Comparison of ENCODE assay signal across 11 mouse cellular contexts in genomic region chr2:147710593-147711265, GRCm38 (mm10).
A peak's percentile ranks its signal among the peaks of the same experiment; 100 is the strongest.
DNase-seq lines count a peak whose midpoint lies in the region; ATAC-seq lines count a peak whose summit lies in the region.
"Had no signal": no experiment of that assay in that cellular context is flagged by ENCODE, and none has a peak within 500 bp of the region (broad histone marks: within the 10 kb centered on the region; RNA-seq: fewer than 3 reads in every experiment).

No protein-coding gene starts in this region.

- H3K36me3 ChIP-seq in hindbrain, embryonic 16.5 days (ENCODE audit: control insufficient read depth, insufficient read depth, low read length) = no peaks in the 10 kb centered on the region
- H3K36me3 ChIP-seq in hindbrain, embryonic 12.5 days = no peaks in the 10 kb centered on the region
- no peaks in the 10 kb centered on the region for H3K36me3 ChIP-seq in heart, embryonic 14.5 days (ENCODE audit: control insufficient read depth, insufficient read depth, low read length)

- no peaks in the 10 kb centered on the region for H3K27me3 ChIP-seq in hindbrain, embryonic 16.5 days (replicated peaks; ENCODE audit: control insufficient read depth, insufficient read depth, low read length)
- no peaks in the 10 kb centered on the region for H3K27me3 ChIP-seq in hindbrain, embryonic 12.5 days
- H3K27me3 ChIP-seq in heart, embryonic 14.5 days (ENCODE audit: control insufficient read depth, insufficient read depth, low read length) = no peaks in the 10 kb centered on the region; the same call in 1 of the 2 replicates
- H3K27me3 ChIP-seq: CH12.LX had no signal

- H3K27ac ChIP-seq in hindbrain, embryonic 16.5 days (ENCODE audit: low read depth, low read length) = no peak overlapping the region
- no peak overlapping the region for H3K27ac ChIP-seq in hindbrain, embryonic 12.5 days
- H3K27ac ChIP-seq in heart, embryonic 14.5 days (replicated peaks in 1 of 2; ENCODE audit: control insufficient read depth in 1 of 2, insufficient read depth in 1 of 2, low read depth in 2 of 2, low read length in 2 of 2) = peak overlapping the region; percentile 51 to 52
- H3K27ac ChIP-seq: macrophage had no signal

- peak; percentile 34 to 40 for DNase-seq in right cerebral cortex, postnatal 10 days (ENCODE audit: low spot score in 2 of 2)
- DNase-seq in right cerebral cortex, postnatal 14 days = no peak
- DNase-seq in thymus, postnatal 36 days = no peak
- DNase-seq in yolk sac, embryonic 10.5 days (ENCODE audit: low spot score) = no peak
- DNase-seq: kidney, postnatal 25 days had no signal

- peak; percentile 63; the same call in 1 of the 2 replicates for ATAC-seq in hindbrain, embryonic 16.5 days
- no peak for ATAC-seq in hindbrain, embryonic 12.5 days (ENCODE audit: low FRiP score)
- ATAC-seq in heart, embryonic 14.5 days (ENCODE audit: insufficient number of reproducible peaks, insufficient read depth, low FRiP score, low read depth) = peak; percentile 83; the same call in 1 of the 2 replicates
- ATAC-seq: inflammation-experienced regulatory T-cells, adult 6 months had no signal

- no peak overlapping the region for H3K9ac ChIP-seq in hindbrain, embryonic 16.5 days (ENCODE audit: low read depth, low read length)
- no peak overlapping the region for H3K9ac ChIP-seq in hindbrain, embryonic 12.5 days
- H3K9ac ChIP-seq in heart, embryonic 14.5 days (ENCODE audit: low read length) = no peak overlapping the region

- no peak overlapping the region for H3K4me2 ChIP-seq in hindbrain, embryonic 16.5 days (ENCODE audit: low read length)
- no peak overlapping the region for H3K4me2 ChIP-seq in hindbrain, embryonic 12.5 days (replicated peaks)
- H3K4me2 ChIP-seq in heart, embryonic 14.5 days (ENCODE audit: low read length) = peak overlapping the region; percentile 33

- no peak overlapping the region for H3K4me3 ChIP-seq in hindbrain, embryonic 16.5 days (ENCODE audit: low read length)
- H3K4me3 ChIP-seq in hindbrain, embryonic 12.5 days = no peak overlapping the region
- no peak overlapping the region for H3K4me3 ChIP-seq in heart, embryonic 14.5 days (ENCODE audit: control insufficient read depth in 1 of 2, insufficient read depth in 1 of 2, low read depth in 1 of 2, low read length in 2 of 2)

- no peaks in the 10 kb centered on the region for H3K9me3 ChIP-seq in hindbrain, embryonic 16.5 days (ENCODE audit: control insufficient read depth, low read length)
- no peaks in the 10 kb centered on the region for H3K9me3 ChIP-seq in hindbrain, embryonic 12.5 days (replicated peaks)
- H3K9me3 ChIP-seq in heart, embryonic 14.5 days (ENCODE audit: control insufficient read depth, low read length) = no peaks in the 10 kb centered on the region

- no peaks in the 10 kb centered on the region for H3K4me1 ChIP-seq in hindbrain, embryonic 16.5 days (ENCODE audit: control insufficient read depth, insufficient read depth, low read depth, low read length)
- no peaks in the 10 kb centered on the region for H3K4me1 ChIP-seq in hindbrain, embryonic 12.5 days
- H3K4me1 ChIP-seq in heart, embryonic 14.5 days (ENCODE audit: control insufficient read depth in 2 of 2, insufficient read depth in 2 of 2, low read length in 2 of 2) = peaks cover 6 to 9% of the 10 kb centered on the region in 2 experiments

- 60% methylated on average over 8 of the region's 8 CpGs for WGBS in hindbrain, embryonic 16.5 days
- 51% methylated on average over 8 of the region's 8 CpGs for WGBS in hindbrain, embryonic 12.5 days
- 10% methylated on average over 8 of the region's 8 CpGs for WGBS in heart, embryonic 14.5 days

Comparison
In these comparisons a context has a peak if more than half of its experiments do, and no peak if none do; other contexts are left out.
1. DNase-seq: peak in right cerebral cortex, postnatal 10 days (2 of 2); none in right cerebral cortex, postnatal 14 days (single experiment), thymus, postnatal 36 days (0 of 2) and yolk sac, embryonic 10.5 days (single experiment).
2. H3K27ac ChIP-seq: peak in heart, embryonic 14.5 days (2 of 2); none in hindbrain, embryonic 16.5 days (single experiment) and hindbrain, embryonic 12.5 days (single experiment).